Mouse (Mus musculus) small intestine, adult 2 months (tissue): ENCODE data around the gene Arpc4. TPM values are rescaled to one million over a fixed set of nuclear protein-coding genes. Genes with fewer than 3 reads are reported as not detected.

ENCODE experiments used
- H3K27ac ChIP-seq: fragments of 200-500 bp; 2 replicates; pipeline ENCODE4 v1.5.1; 2012; ENCODE audit warnings: low read depth, low read length, control low read depth, inconsistent platforms; ENCODE audit not compliant: insufficient read depth
- H3K27me3 ChIP-seq: fragments of 200-500 bp; 2 replicates; pipeline ENCODE4 v1.6.1; 2012; ENCODE audit warnings: mild to moderate bottlenecking, moderate library complexity, low read length, inconsistent platforms; ENCODE audit not compliant: control insufficient read depth, insufficient read depth
- H3K36me3 ChIP-seq: fragments of 200-500 bp; 2 replicates; pipeline ENCODE4 v1.6.1; 2012; ENCODE audit warnings: mild to moderate bottlenecking, low read length, control low read depth, inconsistent platforms; ENCODE audit not compliant: control insufficient read depth, insufficient read depth
- H3K4me1 ChIP-seq: fragments of 200-500 bp; 2 replicates; pipeline ENCODE4 v1.6.1; 2012; ENCODE audit warnings: low read length, inconsistent platforms, mixed read lengths; ENCODE audit not compliant: control insufficient read depth, insufficient read depth, insufficient read length
- H3K4me3 ChIP-seq: fragments of 200-500 bp; 2 replicates; pipeline ENCODE4 v1.5.1; 2012; ENCODE audit warnings: low read depth, mild to moderate bottlenecking, control low read depth, inconsistent platforms, low read length, moderate library complexity
- CTCF ChIP-seq: fragments of 200-500 bp; IDR thresholded peaks from 2 replicates; pipeline ENCODE4 v1.5.1; 2012; ENCODE audit warnings: low read depth, mild to moderate bottlenecking, control low read depth, inconsistent platforms, low read length, moderate library complexity, mixed read lengths; ENCODE audit not compliant: insufficient replicate concordance, insufficient read length; ENCODE audit errors: extremely low read depth
- POLR2A ChIP-seq: fragments of 200-500 bp; IDR thresholded peaks from 2 replicates; pipeline ENCODE4 v1.6.1; 2012; ENCODE audit warnings: low read depth, mild to moderate bottlenecking, control low read depth, inconsistent platforms, low read length, moderate library complexity
- WGBS: fragments of 180-500 bp; shearing (Covaris S2); methylation state at CpG from one replicate; pipeline ENCODE4 v1.1.7; 2018; 5-methylcytosine and 5-hydroxymethylcytosine counted together
- polyA plus RNA-seq: library from polyadenylated mRNA; depleted of rRNA; stranded (reverse); fragments of >200 nt; gene quantifications from 2 replicates; pipeline ENCODE4 v1.2.3, GENCODE M21; 2012

Gene Arpc4
- polyA plus RNA-seq, 1 experiment: 96.0 TPM

- Histone ChIP-seq H3K36me3 (peaks cover 4% of the 10 kb centered on the region; the same call in 1 of the 2 replicates), H3K27ac (no peak overlapping the region), H3K4me1 (peaks cover 5% of the 10 kb centered on the region; the same call in 1 of the 2 replicates), H3K4me3 (no peak overlapping the region), H3K27me3 (no peaks in the 10 kb centered on the region)
- 64% methylated on average over 4 of the region's 4 CpGs for WGBS
- TF ChIP-seq POLR2A (no peak), CTCF (no peak)
These were observed 45.1 kb downstream of the Arpc4 start for GRCm38 (mm10) chr6:113423000-113423399.

- H3K4me3 ChIP-seq: no peak overlapping the region
- H3K27ac ChIP-seq: no peak overlapping the region
- H3K4me1 ChIP-seq: no peaks in the 10 kb centered on the region
- 73% methylated on average over 7 of the region's 7 CpGs for WGBS
- peaks cover 4% of the 10 kb centered on the region; the same call in 1 of the 2 replicates for H3K36me3 ChIP-seq
- no peak for TF ChIP-seq POLR2A
- TF ChIP-seq CTCF: no peak
- no peaks in the 10 kb centered on the region for H3K27me3 ChIP-seq
These were observed 46.3 kb downstream of the Arpc4 start for GRCm38 (mm10) chr6:113424187-113424586.

- no peak overlapping the region for H3K4me3 ChIP-seq
- H3K27ac ChIP-seq: no peak overlapping the region
- WGBS: 90% methylated on average over 4 of the region's 4 CpGs
- H3K36me3 ChIP-seq: peaks cover 4% of the 10 kb centered on the region; the same call in 1 of the 2 replicates
- no peaks in the 10 kb centered on the region for H3K27me3 ChIP-seq
- no peak for TF ChIP-seq CTCF
- TF ChIP-seq POLR2A: no peak
- H3K4me1 ChIP-seq: no peaks in the 10 kb centered on the region
These were observed 48.8 kb downstream of the Arpc4 start for GRCm38 (mm10) chr6:113426696-113427095.

GRCm38 (mm10) chr6:113427397-113427796, 49.5 kb downstream of the Arpc4 start:
- no peak overlapping the region for H3K27ac ChIP-seq
- no peak for TF ChIP-seq POLR2A
- TF ChIP-seq CTCF: peak; percentile 66; the same call in 1 of the 2 replicates
- no peak overlapping the region for H3K4me3 ChIP-seq
- WGBS: 39% methylated on average over 3 of the region's 3 CpGs
- H3K27me3 ChIP-seq: no peaks in the 10 kb centered on the region
- H3K36me3 ChIP-seq: peaks cover 4% of the 10 kb centered on the region; the same call in 1 of the 2 replicates
- no peaks in the 10 kb centered on the region for H3K4me1 ChIP-seq

GRCm38 (mm10) chr6:113428006-113428405, 50.1 kb downstream of the Arpc4 start:
- Histone ChIP-seq H3K27ac (no peak overlapping the region), H3K27me3 (no peaks in the 10 kb centered on the region), H3K4me3 (no peak overlapping the region), H3K36me3 (peaks cover 4% of the 10 kb centered on the region; the same call in 1 of the 2 replicates), H3K4me1 (no peaks in the 10 kb centered on the region)
- 90% methylated on average over 16 of the region's 16 CpGs for WGBS
- TF ChIP-seq CTCF (no peak), POLR2A (no peak)

- H3K27me3 ChIP-seq: no peaks in the 10 kb centered on the region
- no peak overlapping the region for H3K4me3 ChIP-seq
- H3K36me3 ChIP-seq: peaks cover 4% of the 10 kb centered on the region; the same call in 1 of the 2 replicates
- peaks cover 4% of the 10 kb centered on the region; the same call in 1 of the 2 replicates for H3K4me1 ChIP-seq
- no peak for TF ChIP-seq POLR2A
- TF ChIP-seq CTCF: no peak
- no peak overlapping the region for H3K27ac ChIP-seq
- WGBS: 74% methylated on average over 3 of the region's 3 CpGs
These were observed 52.0 kb downstream of the Arpc4 start for GRCm38 (mm10) chr6:113429965-113430364.

- Histone ChIP-seq H3K4me1 (peaks cover 10% of the 10 kb centered on the region), H3K36me3 (peaks cover 4% of the 10 kb centered on the region; the same call in 1 of the 2 replicates), H3K27me3 (no peaks in the 10 kb centered on the region), H3K4me3 (no peak overlapping the region), H3K27ac (peak overlapping the region; percentile 31; the same call in 1 of the 2 replicates)
- TF ChIP-seq POLR2A (no peak), CTCF (no peak)
- WGBS: 27% methylated on average over 3 of the region's 3 CpGs
These were observed 52.9 kb downstream of the Arpc4 start for GRCm38 (mm10) chr6:113430846-113431245.
